Mouse (Mus musculus) stomach, embryonic 16.5 days (tissue): ENCODE results near the gene Capn11. TPM values are rescaled to one million over a fixed set of nuclear protein-coding genes. Genes with fewer than 3 reads are reported as not detected.

Source experiments
- ATAC-seq: fragments of 200-750 bp; cut with Nextera tagmentation; 2 replicates; pipeline ENCODE4 v1.8.0; 2017; ENCODE audit warnings: moderate number of reproducible peaks, moderate TSS enrichment; ENCODE audit not compliant: insufficient read depth, low FRiP score
- H3K27ac ChIP-seq: fragments of 300-500 bp; sonication (generic); 2 replicates; pipeline ENCODE4 v1.5.1; 2014; ENCODE audit warnings: low read length
- H3K27me3 ChIP-seq: fragments of 300-500 bp; sonication (generic); 2 replicates; pipeline ENCODE4 v1.6.1; 2014; ENCODE audit warnings: low read length, control low read depth, mixed read lengths; ENCODE audit not compliant: control insufficient read depth, insufficient read depth
- H3K36me3 ChIP-seq: fragments of 300-500 bp; sonication (generic); 2 replicates; pipeline ENCODE4 v1.6.1; 2014; ENCODE audit warnings: low read length; ENCODE audit not compliant: control insufficient read depth, insufficient read depth
- H3K4me1 ChIP-seq: fragments of 300-500 bp; sonication (generic); 2 replicates; pipeline ENCODE4 v1.6.1; 2014; ENCODE audit warnings: low read length, control low read depth, mixed read lengths; ENCODE audit not compliant: control insufficient read depth, insufficient read depth
- H3K4me2 ChIP-seq: fragments of 300-500 bp; sonication (generic); 2 replicates; pipeline ENCODE4 v1.6.1; 2014; ENCODE audit warnings: low read depth, low read length, mixed read lengths
- H3K4me3 ChIP-seq: fragments of 300-500 bp; sonication (generic); replicated peaks from 2 replicates; pipeline ENCODE4 v1.5.1; 2014; ENCODE audit warnings: mild to moderate bottlenecking, low read length
- H3K9ac ChIP-seq: fragments of 300-500 bp; sonication (generic); 2 replicates; pipeline ENCODE4 v1.6.1; 2014; ENCODE audit warnings: low read length
- H3K9me3 ChIP-seq: fragments of 300-500 bp; sonication (generic); replicated peaks from 2 replicates; pipeline ENCODE4 v1.6.1; 2016; ENCODE audit warnings: low read length, control low read depth; ENCODE audit not compliant: control insufficient read depth
- WGBS: fragments of 180-500 bp; shearing (Covaris S2); extraction: QIAGEN DNeasy Blood & Tissue Kit; methylation state at CpG from one replicate; pipeline ENCODE4 v1.1.7; 2014; 5-methylcytosine and 5-hydroxymethylcytosine counted together
- polyA plus RNA-seq: library from polyadenylated mRNA; unstranded; fragments of >200 nt; fragmentation: Nextera tagmentation; extraction: Ambion mirVana; gene quantifications from 2 replicates; pipeline ENCODE4 v1.2.1, GENCODE M21; 2015

Gene Capn11
- polyA plus RNA-seq, 1 experiment from 2014 or later, result 0.45 TPM

GRCm38 (mm10) chr17:45598891-45599290, 60.2 kb downstream of the Capn11 start:
- H3K9ac ChIP-seq, result peak overlapping the region; percentile 62; the same call in 1 of the 2 replicates
- H3K27me3 ChIP-seq, result 0 out of 2 replicates have a peak, but pooled peaks cover 3% of the 10 kb centered on the region
- H3K4me2 ChIP-seq, result peak overlapping the region; percentile 73
- no peak for ATAC-seq
- H3K4me3 ChIP-seq, result peak overlapping the region; percentile 42
- no peaks in the 10 kb centered on the region for H3K9me3 ChIP-seq
- 35% methylated on average over 3 of the region's 3 CpGs for WGBS
- H3K27ac ChIP-seq, result peak overlapping the region; percentile 69; the same call in 1 of the 2 replicates
- H3K4me1 ChIP-seq, result peaks cover 52% of the 10 kb centered on the region
- H3K36me3 ChIP-seq, result no peaks in the 10 kb centered on the region

GRCm38 (mm10) chr17:45598376-45598775, 60.7 kb downstream of the Capn11 start:
- ATAC-seq, result no peak
- 79% methylated on average over 2 of the region's 2 CpGs for WGBS
- no peak overlapping the region for H3K4me2 ChIP-seq
- no peak overlapping the region for H3K4me3 ChIP-seq
- H3K9ac ChIP-seq, result no peak overlapping the region
- H3K36me3 ChIP-seq, result no peaks in the 10 kb centered on the region
- H3K9me3 ChIP-seq, result no peaks in the 10 kb centered on the region
- peaks cover 56% of the 10 kb centered on the region for H3K4me1 ChIP-seq
- peak overlapping the region; percentile 50; the same call in 1 of the 2 replicates for H3K27ac ChIP-seq
- 0 out of 2 replicates have a peak, but pooled peaks cover 3% of the 10 kb centered on the region for H3K27me3 ChIP-seq

- Histone ChIP-seq H3K36me3 (no peaks in the 10 kb centered on the region), H3K27me3 (0 out of 2 replicates have a peak, but pooled peaks cover 3% of the 10 kb centered on the region), H3K9ac (no peak overlapping the region), H3K27ac (0 out of 2 replicates have a peak overlapping the region, but pooled peaks have one; percentile 19), H3K4me1 (peaks cover 62% of the 10 kb centered on the region), H3K4me2 (no peak overlapping the region), H3K9me3 (no peaks in the 10 kb centered on the region), H3K4me3 (no peak overlapping the region)
- 29% methylated on average over 3 of the region's 3 CpGs for WGBS
- ATAC-seq, result no peak
These were observed 61.3 kb downstream of the Capn11 start for GRCm38 (mm10) chr17:45597787-45598186.

GRCm38 (mm10) chr17:45596631-45597396, 62.3 kb downstream of the Capn11 start:
- no peak overlapping the region; the same call in 1 of the 2 replicates for H3K4me2 ChIP-seq
- no peak overlapping the region; the same call in 1 of the 2 replicates for H3K9ac ChIP-seq
- peaks cover 67% of the 10 kb centered on the region for H3K4me1 ChIP-seq
- WGBS, result 41% methylated on average over 11 of the region's 11 CpGs
- no peak overlapping the region for H3K4me3 ChIP-seq
- ATAC-seq, result peak; percentile 19; the same call in 1 of the 2 replicates
- 0 out of 2 replicates have a peak, but pooled peaks cover 3% of the 10 kb centered on the region for H3K27me3 ChIP-seq
- no peaks in the 10 kb centered on the region for H3K36me3 ChIP-seq
- H3K27ac ChIP-seq, result peak overlapping the region; percentile 24
- no peaks in the 10 kb centered on the region for H3K9me3 ChIP-seq

GRCm38 (mm10) chr17:45595736-45596390, 63.3 kb downstream of the Capn11 start:
- no peak for ATAC-seq
- H3K27ac ChIP-seq, result peak overlapping the region; percentile 1; the same call in 1 of the 2 replicates
- no peaks in the 10 kb centered on the region for H3K36me3 ChIP-seq
- no peaks in the 10 kb centered on the region for H3K9me3 ChIP-seq
- H3K4me2 ChIP-seq, result peak overlapping the region; percentile 85
- 10% methylated on average over 23 of the region's 23 CpGs for WGBS
- 0 out of 2 replicates have a peak, but pooled peaks cover 3% of the 10 kb centered on the region for H3K27me3 ChIP-seq
- peak overlapping the region; percentile 54 for H3K4me3 ChIP-seq
- peak overlapping the region; percentile 71 for H3K9ac ChIP-seq
- peaks cover 68% of the 10 kb centered on the region for H3K4me1 ChIP-seq

- Histone ChIP-seq H3K9ac (peak overlapping the region; percentile 71), H3K4me1 (peaks cover 68% of the 10 kb centered on the region), H3K9me3 (no peaks in the 10 kb centered on the region), H3K27ac (peak overlapping the region; percentile 7), H3K4me3 (peak overlapping the region; percentile 54), H3K27me3 (no peaks in the 10 kb centered on the region), H3K4me2 (peak overlapping the region; percentile 85), H3K36me3 (no peaks in the 10 kb centered on the region)
- peak; percentile 75 for ATAC-seq
- WGBS, result under 1% methylated on average over 58 of the region's 58 CpGs
These were observed 64.0 kb downstream of the Capn11 start for GRCm38 (mm10) chr17:45594881-45595735.

GRCm38 (mm10) chr17:45594195-45594594, 64.9 kb downstream of the Capn11 start:
- H3K27me3 ChIP-seq, result no peaks in the 10 kb centered on the region
- no peak overlapping the region for H3K27ac ChIP-seq
- no peak for ATAC-seq
- H3K36me3 ChIP-seq, result no peaks in the 10 kb centered on the region
- H3K4me3 ChIP-seq, result peak overlapping the region; percentile 54
- no peaks in the 10 kb centered on the region for H3K9me3 ChIP-seq
- 45% methylated on average over 8 of the region's 8 CpGs for WGBS
- peak overlapping the region; percentile 85 for H3K4me2 ChIP-seq
- peak overlapping the region; percentile 71 for H3K9ac ChIP-seq
- H3K4me1 ChIP-seq, result peaks cover 62% of the 10 kb centered on the region

- H3K36me3 ChIP-seq, result no peaks in the 10 kb centered on the region
- H3K4me1 ChIP-seq, result peaks cover 56% of the 10 kb centered on the region
- H3K9me3 ChIP-seq, result no peaks in the 10 kb centered on the region
- H3K27ac ChIP-seq, result no peak overlapping the region
- no peaks in the 10 kb centered on the region for H3K27me3 ChIP-seq
- H3K4me2 ChIP-seq, result peak overlapping the region; percentile 85
- ATAC-seq, result no peak
- 35% methylated on average over 8 of the region's 8 CpGs for WGBS
- H3K9ac ChIP-seq, result peak overlapping the region; percentile 63
- H3K4me3 ChIP-seq, result 0 out of 2 replicates have a peak overlapping the region, but pooled peaks have one; percentile 0
These were observed 65.6 kb downstream of the Capn11 start for GRCm38 (mm10) chr17:45593479-45593878.
